Mouse (Mus musculus) gastrocnemius, postnatal 36 days (tissue): ENCODE results near the gene Sacm1l. TPM values are rescaled to one million over a fixed set of nuclear protein-coding genes. Genes with fewer than 3 reads are reported as not detected.

Experiments used
- total RNA-seq, 2 experiments: library from RNA; stranded (reverse); gene quantifications; 2 replicates each; pipeline ENCODE4 v1.2.3; 2021

Gene Sacm1l
- total RNA-seq, 2 experiments from 2014 or later: 16.1 to 19.7 TPM

Other genes with a start within 250 kb of the Sacm1l start
- gene Lars2, start 162.8 kb upstream of the Sacm1l start, total RNA-seq: 10 to 100 TPM; 37.6 to 59.0 TPM
- gene Limd1, start 51.1 kb upstream of the Sacm1l start, total RNA-seq: 10 to 100 TPM; 28.4 to 32.1 TPM
- gene Slc6a20b, start 102.8 kb downstream of the Sacm1l start, total RNA-seq: not detected
- 1 to 10 TPM in 1 of 2 experiments, not detected in 1; 1.3 TPM for gene Ccr9, start 148.7 kb downstream of the Sacm1l start, total RNA-seq
- not detected for gene Slc6a20a, start 149.1 kb downstream of the Sacm1l start, total RNA-seq
- gene Lztfl1, start 187.9 kb downstream of the Sacm1l start, total RNA-seq: 10 to 100 TPM; 16.3 to 20.4 TPM